8 mouse cellular contexts compared by ENCODE assay signal in the genomic region with DNA sequence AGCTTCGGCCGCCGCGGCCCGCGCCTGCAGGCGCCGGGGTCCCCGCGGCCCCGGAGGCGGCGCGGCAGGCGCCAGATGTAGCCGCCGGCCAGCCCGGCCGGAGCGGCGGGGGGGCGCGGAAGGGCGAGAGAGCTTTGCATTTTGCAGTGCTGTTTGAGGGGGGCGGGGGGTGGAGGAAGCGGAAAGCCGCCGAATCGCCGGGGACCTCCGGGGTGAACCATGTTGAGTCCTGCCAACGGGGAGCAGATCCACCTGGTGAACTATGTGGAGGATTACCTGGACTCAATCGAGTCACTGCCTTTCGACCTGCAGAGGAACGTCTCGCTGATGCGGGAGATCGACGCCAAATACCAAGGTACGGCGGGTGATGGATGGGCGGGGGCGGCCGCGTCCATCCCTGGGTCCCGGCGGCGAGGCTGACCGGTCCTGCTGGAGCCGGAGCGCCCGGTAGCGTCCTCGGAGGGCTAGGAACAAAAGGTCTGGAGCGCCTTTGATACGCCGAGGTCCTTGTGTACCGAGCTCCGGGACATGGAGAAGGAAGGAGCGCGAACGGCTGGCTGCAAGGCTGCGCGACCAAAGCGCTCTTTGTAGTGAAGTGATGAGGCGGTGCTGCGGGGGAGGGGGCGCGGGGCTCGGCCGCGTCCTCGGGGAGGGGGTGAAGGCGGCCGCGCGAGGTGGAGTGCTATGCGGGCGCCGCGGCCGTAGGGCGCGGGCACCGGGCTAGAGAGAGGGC. TPM values are rescaled to one million over a fixed set of nuclear protein-coding genes. Genes with fewer than 3 reads are reported as not detected.
DNase-seq lines count a peak whose midpoint lies in the region; ATAC-seq and TF ChIP-seq lines count a peak whose summit lies in the region.

No protein-coding gene starts in this region.

- H3K27ac ChIP-seq in forebrain, embryonic 10.5 days: peak overlapping the region; percentile 99
- H3K27ac ChIP-seq in lung, postnatal 0 days (ENCODE audit: low read length): peak overlapping the region; percentile 98

- H3K27me3 ChIP-seq in forebrain, embryonic 10.5 days (ENCODE audit: poor library complexity, severe bottlenecking): no peaks in the 10 kb centered on the region
- no peaks in the 10 kb centered on the region for H3K27me3 ChIP-seq in lung, postnatal 0 days (replicated peaks; ENCODE audit: insufficient read depth, low read length)

- no peak for TF ChIP-seq CTCF in lung, postnatal 0 days (IDR thresholded peaks at IDR 0.05)

- peak overlapping the region; percentile 90 for H3K4me3 ChIP-seq in forebrain, embryonic 10.5 days
- peak overlapping the region; percentile 86 for H3K4me3 ChIP-seq in lung, postnatal 0 days (ENCODE audit: low read depth, low read length)

- peak overlapping the region; percentile 83 for H3K4me2 ChIP-seq in lung, postnatal 0 days (replicated peaks; ENCODE audit: low read depth, low read length)

- ATAC-seq in lung, postnatal 0 days: no peak

- WGBS in forebrain, embryonic 10.5 days: under 1% methylated on average over 85 of the region's 85 CpGs
- 1% methylated on average over 75 of the region's 85 CpGs for WGBS in lung, postnatal 0 days

- peaks cover 4% of the 10 kb centered on the region; the same call in 1 of the 2 replicates for H3K9me3 ChIP-seq in forebrain, embryonic 10.5 days
- no peaks in the 10 kb centered on the region for H3K9me3 ChIP-seq in lung, postnatal 0 days (ENCODE audit: low read length)

- peak; percentile 53 for DNase-seq in 416B (ENCODE audit: low read depth)
- peak; percentile 71 for DNase-seq in adrenal gland, postnatal 14 days
- DNase-seq in forebrain, embryonic 10.5 days (ENCODE audit: extremely low spot score, low spot score): peak; percentile 53
- peak; percentile 41 for DNase-seq in heart, postnatal 4 days
- DNase-seq in layer of hippocampus, postnatal 14 days (ENCODE audit: low spot score in 2 of 2): peak; percentile 39 to 50
- DNase-seq in lung, postnatal 0 days (ENCODE audit: low spot score): peak; percentile 43
- DNase-seq in retina, postnatal 1 day: peak; percentile 54
- DNase-seq in thymus, postnatal 4 days: peak; percentile 79

- peaks cover 17% of the 10 kb centered on the region for H3K36me3 ChIP-seq in forebrain, embryonic 10.5 days (replicated peaks)
- peaks cover 3% of the 10 kb centered on the region; the same call in 1 of the 2 replicates for H3K36me3 ChIP-seq in lung, postnatal 0 days (ENCODE audit: insufficient read depth, low read length)

- H3K4me1 ChIP-seq in forebrain, embryonic 10.5 days: peaks cover 42% of the 10 kb centered on the region
- H3K4me1 ChIP-seq in lung, postnatal 0 days (ENCODE audit: insufficient read depth, low read depth, low read length): 0 out of 2 replicates have a peak, but pooled peaks cover 7% of the 10 kb centered on the region

- no peak for TF ChIP-seq EP300 in lung, postnatal 0 days (IDR thresholded peaks at IDR 0.05)

- peak overlapping the region; percentile 72 for H3K9ac ChIP-seq in lung, postnatal 0 days (replicated peaks; ENCODE audit: low read depth)

RNA-seq across cellular contexts. Expression of gene Ing1, which starts 1.5 kb away (rescaled TPM):
- total RNA-seq in adrenal gland, postnatal 14 days (2021): 45.4 and 50.2 TPM in 2 replicates
- 29.5 and 29.9 TPM in 2 replicates for polyA plus RNA-seq in forebrain, embryonic 10.5 days (2016; fragmentation: Nextera tagmentation; extraction: Ambion mirVana)
- 10 to 100 TPM; 34.7 to 38.1 TPM for total RNA-seq in heart, postnatal 4 days (2021)
- total RNA-seq in layer of hippocampus, postnatal 14 days (2021): 10 to 100 TPM; 28.6 to 36.7 TPM
- polyA plus RNA-seq in lung, postnatal 0 days (2015; fragmentation: Nextera tagmentation; extraction: Ambion mirVana): 40.9 and 42.5 TPM in 2 replicates

RNA-seq across cellular contexts. Expression of gene Cars2, which starts 6.3 kb away (rescaled TPM):
- total RNA-seq in adrenal gland, postnatal 14 days (2021): 33.1 and 37.4 TPM in 2 replicates
- 17.8 and 19.4 TPM in 2 replicates for polyA plus RNA-seq in forebrain, embryonic 10.5 days (2016; fragmentation: Nextera tagmentation; extraction: Ambion mirVana)
- 10 to 100 TPM; 31.9 to 36.3 TPM for total RNA-seq in heart, postnatal 4 days (2021)
- 10 to 100 TPM; 20.5 to 22.4 TPM for total RNA-seq in layer of hippocampus, postnatal 14 days (2021)
- 13.7 and 16.5 TPM in 2 replicates for polyA plus RNA-seq in lung, postnatal 0 days (2015; fragmentation: Nextera tagmentation; extraction: Ambion mirVana)

RNA-seq across cellular contexts. Expression of gene Naxd, which starts 59.6 kb away (rescaled TPM):
- total RNA-seq in adrenal gland, postnatal 14 days (2021): 61.8 and 67.6 TPM in 2 replicates
- 112 and 113 TPM in 2 replicates for polyA plus RNA-seq in forebrain, embryonic 10.5 days (2016; fragmentation: Nextera tagmentation; extraction: Ambion mirVana)
- 10 to 100 TPM; 37.1 to 39.1 TPM for total RNA-seq in heart, postnatal 4 days (2021)
- 10 to 100 TPM; 55.5 to 58.7 TPM for total RNA-seq in layer of hippocampus, postnatal 14 days (2021)
- polyA plus RNA-seq in lung, postnatal 0 days (2015; fragmentation: Nextera tagmentation; extraction: Ambion mirVana): 201 and 223 TPM in 2 replicates
